Mouse (Mus musculus) heart, embryonic 10.5 days (tissue): ENCODE data around the gene Stk26. TPM values are rescaled to one million over a fixed set of nuclear protein-coding genes. Genes with fewer than 3 reads are reported as not detected.

ENCODE experiments used
- polyA plus RNA-seq: library from polyadenylated mRNA; unstranded; fragments of >200 nt; fragmentation: Nextera tagmentation; extraction: Ambion mirVana; gene quantifications from 2 replicates; pipeline ENCODE4 v1.2.1, GENCODE M21; 2016

The Stk26 gene
- polyA plus RNA-seq, 1 experiment from 2014 or later, result 16.9 TPM

Other genes starting within 250 kb of the Stk26 start
- 0.25 and 0.43 TPM in 2 replicates for gene Frmd7, start 101.7 kb downstream of the Stk26 start, polyA plus RNA-seq
- 29.3 and 33.3 TPM in 2 replicates for gene Rap2c, start 177.0 kb downstream of the Stk26 start, polyA plus RNA-seq